ENCODE assay signal across 9 mouse cellular contexts in the genomic region with DNA sequence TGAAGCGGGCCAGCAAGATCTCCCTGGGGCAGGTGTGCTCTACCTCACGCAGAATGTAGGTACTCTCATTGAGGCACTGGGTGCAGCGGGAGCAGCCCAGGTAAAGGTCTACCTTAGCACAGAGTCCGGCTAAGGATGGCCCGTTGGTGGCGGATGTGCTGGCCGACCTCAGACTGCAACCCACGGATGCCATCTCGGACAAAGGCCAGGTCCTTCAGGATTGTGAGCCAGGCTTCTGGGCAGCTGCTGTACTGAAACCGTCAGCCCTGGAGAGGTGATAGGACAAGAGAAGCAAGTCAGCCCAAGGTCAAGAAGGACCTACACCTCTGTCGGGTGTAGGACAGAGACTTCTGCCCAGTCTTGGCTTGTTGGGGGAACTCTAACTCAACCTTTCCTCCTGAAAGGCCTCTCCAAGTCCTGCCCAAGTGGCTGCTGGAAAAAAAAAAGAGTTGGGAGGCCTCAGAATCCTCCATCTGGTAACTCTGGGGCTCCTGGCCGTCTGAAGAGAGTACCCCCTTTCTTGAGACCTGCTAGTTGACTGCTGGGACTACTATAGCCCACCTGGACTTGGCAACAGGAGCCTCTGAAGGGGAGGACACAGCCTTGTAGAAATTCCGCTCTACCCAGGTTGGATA. TPM values are rescaled to one million over a fixed set of nuclear protein-coding genes. Genes with fewer than 3 reads are reported as not detected.
A peak's percentile ranks its signal among the peaks of the same experiment; 100 is the strongest.
DNase-seq lines count a peak whose midpoint lies in the region; ATAC-seq and TF ChIP-seq lines count a peak whose summit lies in the region.
"Had no signal": no experiment of that assay in that cellular context is flagged by ENCODE, and none has a peak within 500 bp of the region (broad histone marks: within the 10 kb centered on the region; RNA-seq: fewer than 3 reads in every experiment).

No protein-coding gene starts in this region.

- H3K4me2 ChIP-seq in liver, embryonic 15.5 days = peak overlapping the region; percentile 79
- H3K4me2 ChIP-seq in forebrain, embryonic 12.5 days = no peak overlapping the region

- H3K27me3 ChIP-seq in erythroblast, embryonic 14.5 days (ENCODE audit: control insufficient read depth) = peaks cover 9% of the 10 kb centered on the region
- no peaks in the 10 kb centered on the region for H3K27me3 ChIP-seq in liver, embryonic 15.5 days
- H3K27me3 ChIP-seq in forebrain, embryonic 12.5 days = 0 out of 2 replicates have a peak, but pooled peaks cover 4% of the 10 kb centered on the region

- H3K36me3 ChIP-seq in erythroblast, embryonic 14.5 days (ENCODE audit: control insufficient read depth) = peaks cover 44% of the 10 kb centered on the region
- H3K36me3 ChIP-seq in liver, embryonic 15.5 days (replicated peaks) = peaks cover 43% of the 10 kb centered on the region
- H3K36me3 ChIP-seq in forebrain, embryonic 12.5 days (replicated peaks) = no peaks in the 10 kb centered on the region

- peaks cover 38% of the 10 kb centered on the region for H3K4me1 ChIP-seq in erythroblast, embryonic 14.5 days (ENCODE audit: control insufficient read depth)
- peaks cover 21% of the 10 kb centered on the region for H3K4me1 ChIP-seq in lung, adult 2 months (ENCODE audit: control insufficient read depth, insufficient read depth, low read length)
- H3K4me1 ChIP-seq in embryonic fibroblast, embryonic 13.5 days (ENCODE audit: control insufficient read depth, insufficient read depth, low read length) = no peaks in the 10 kb centered on the region
- peaks cover 50% of the 10 kb centered on the region for H3K4me1 ChIP-seq in liver, embryonic 15.5 days (replicated peaks)
- 0 out of 2 replicates have a peak, but pooled peaks cover 4% of the 10 kb centered on the region for H3K4me1 ChIP-seq in forebrain, embryonic 12.5 days

- TF ChIP-seq POLR2A in lung, adult 2 months (IDR thresholded peaks at IDR 0.05; ENCODE audit: borderline replicate concordance, extremely low read depth, low read depth, low read length) = no peak
- no peak for TF ChIP-seq POLR2A in embryonic fibroblast, embryonic 13.5 days (IDR thresholded peaks at IDR 0.05; ENCODE audit: low read depth, low read length)

- no peak for ATAC-seq in erythroblast, adult 5-6 weeks (replicated peaks; ENCODE audit: low FRiP score, poor library complexity, severe bottlenecking)
- no peak for ATAC-seq in liver, embryonic 15.5 days (ENCODE audit: insufficient read depth)
- no peak for ATAC-seq in forebrain, embryonic 12.5 days (ENCODE audit: low FRiP score)
- ATAC-seq in cerebellum, adult (ENCODE audit: insufficient number of reproducible peaks, low FRiP score, low TSS enrichment) = no peak

- no peak overlapping the region for H3K27ac ChIP-seq in embryonic fibroblast, embryonic 13.5 days (ENCODE audit: insufficient read depth, low read length)
- H3K27ac ChIP-seq in liver, embryonic 15.5 days (replicated peaks) = 0 out of 2 replicates have a peak overlapping the region, but pooled peaks have one; percentile 77
- H3K27ac ChIP-seq in forebrain, embryonic 12.5 days = no peak overlapping the region

- H3K9ac ChIP-seq in liver, embryonic 15.5 days = peak overlapping the region; percentile 79; the same call in 1 of the 2 replicates
- H3K9ac ChIP-seq in forebrain, embryonic 12.5 days = no peak overlapping the region

- no peak for TF ChIP-seq CTCF in lung, adult 2 months (IDR thresholded peaks at IDR 0.05; ENCODE audit: insufficient read depth, low read length)
- no peak for TF ChIP-seq CTCF in embryonic fibroblast, embryonic 13.5 days (IDR thresholded peaks at IDR 0.05; ENCODE audit: borderline replicate concordance, insufficient read depth, low read length)

- no peak for DNase-seq in lung, adult 2 months
- no peak for DNase-seq in lung, postnatal 4 days
- DNase-seq: cerebellum, adult 9-10 months had no signal

- H3K4me3 ChIP-seq in erythroblast, embryonic 14.5 days (replicated peaks) = peak overlapping the region; percentile 76
- peak overlapping the region; percentile 76 for H3K4me3 ChIP-seq in lung, adult 2 months (replicated peaks; ENCODE audit: extremely low read depth, low read depth, low read length)
- peak overlapping the region; percentile 70 for H3K4me3 ChIP-seq in embryonic fibroblast, embryonic 13.5 days (ENCODE audit: insufficient read depth, low read length)
- peak overlapping the region; percentile 76 for H3K4me3 ChIP-seq in liver, embryonic 15.5 days (replicated peaks)
- no peak overlapping the region for H3K4me3 ChIP-seq in forebrain, embryonic 12.5 days (replicated peaks)

- WGBS in lung, adult 2 months = 85% methylated on average over 13 of the region's 13 CpGs
- 81% methylated on average over 13 of the region's 13 CpGs for WGBS in liver, embryonic 15.5 days (ENCODE audit: insufficient replicate concordance)
- WGBS in forebrain, embryonic 12.5 days = 92% methylated on average over 13 of the region's 13 CpGs

- H3K9me3 ChIP-seq in erythroblast, embryonic 14.5 days (ENCODE audit: control insufficient read depth, low read length) = no peaks in the 10 kb centered on the region
- no peaks in the 10 kb centered on the region for H3K9me3 ChIP-seq in liver, embryonic 15.5 days (replicated peaks)
- H3K9me3 ChIP-seq in forebrain, embryonic 12.5 days = no peaks in the 10 kb centered on the region

RNA-seq across cellular contexts. Expression of gene Helz2, which starts 0.9 kb away (rescaled TPM):
- polyA plus RNA-seq in erythroblast, embryonic 14.5 days (2012) = 0.10 and 0.17 TPM in 2 replicates
- 8.6 and 10.0 TPM in 2 replicates for total RNA-seq in erythroblast, adult 5-6 weeks (2015; ENCODE audit: low replicate concordance)
- 11.8 and 12.1 TPM in 2 replicates for total RNA-seq in erythroblast, adult 5-6 weeks (2017; ENCODE audit: low replicate concordance)
- polyA plus RNA-seq in lung, adult 2 months (2012; rRNA removed) = 49.7 and 54.3 TPM in 2 replicates
- polyA plus RNA-seq in embryonic fibroblast, embryonic 13.5 days (2011; ENCODE audit: insufficient read length, low read depth, missing spikeins) = 10.5 and 12.3 TPM in 2 replicates
- 2.3 and 2.6 TPM in 2 replicates for polyA plus RNA-seq in liver, embryonic 15.5 days (2015; fragmentation: Nextera tagmentation; extraction: Ambion mirVana)
- 0.47 TPM in 2 replicates for polyA plus RNA-seq in forebrain, embryonic 12.5 days (2016; fragmentation: Nextera tagmentation; extraction: Ambion mirVana)

RNA-seq across cellular contexts. Expression of gene Fndc11, which starts 21.1 kb away (rescaled TPM):
- 0.12 and 0.14 TPM in 2 replicates for polyA plus RNA-seq in erythroblast, embryonic 14.5 days (2012)
- 1.3 and 20.8 TPM in 2 replicates for total RNA-seq in erythroblast, adult 5-6 weeks (2015; ENCODE audit: low replicate concordance)
- 0.98 and 1.4 TPM in 2 replicates for total RNA-seq in erythroblast, adult 5-6 weeks (2017; ENCODE audit: low replicate concordance)
- 2.3 and 2.4 TPM in 2 replicates for polyA plus RNA-seq in lung, adult 2 months (2012; rRNA removed)
- polyA plus RNA-seq in embryonic fibroblast, embryonic 13.5 days (2011; ENCODE audit: insufficient read length, low read depth, missing spikeins) = not detected in 2 replicates
- 0.17 and 0.26 TPM in 2 replicates for polyA plus RNA-seq in liver, embryonic 15.5 days (2015; fragmentation: Nextera tagmentation; extraction: Ambion mirVana)
- polyA plus RNA-seq in forebrain, embryonic 12.5 days (2016; fragmentation: Nextera tagmentation; extraction: Ambion mirVana) = 0.17 TPM in 1 of 2 replicates, not detected in the other

RNA-seq across cellular contexts. Expression of gene Srms, which starts 27.9 kb away (rescaled TPM):
- 0.03 TPM in 1 of 2 replicates, not detected in the other for polyA plus RNA-seq in erythroblast, embryonic 14.5 days (2012)
- total RNA-seq in erythroblast, adult 5-6 weeks (2015; ENCODE audit: low replicate concordance) = not detected in 2 replicates
- total RNA-seq in erythroblast, adult 5-6 weeks (2017; ENCODE audit: low replicate concordance) = not detected in 2 replicates
- polyA plus RNA-seq in lung, adult 2 months (2012; rRNA removed) = 7.6 and 7.8 TPM in 2 replicates
- not detected in 2 replicates for polyA plus RNA-seq in embryonic fibroblast, embryonic 13.5 days (2011; ENCODE audit: insufficient read length, low read depth, missing spikeins)
- polyA plus RNA-seq in liver, embryonic 15.5 days (2015; fragmentation: Nextera tagmentation; extraction: Ambion mirVana) = 0.32 and 0.44 TPM in 2 replicates
- not detected in 2 replicates for polyA plus RNA-seq in forebrain, embryonic 12.5 days (2016; fragmentation: Nextera tagmentation; extraction: Ambion mirVana)

RNA-seq across cellular contexts. Expression of gene Ptk6, which starts 38.3 kb away (rescaled TPM):
- polyA plus RNA-seq in erythroblast, embryonic 14.5 days (2012) = not detected in 2 replicates
- 0.21 TPM in 1 of 2 replicates, not detected in the other for total RNA-seq in erythroblast, adult 5-6 weeks (2015; ENCODE audit: low replicate concordance)
- 0.14 TPM in 1 of 2 replicates, not detected in the other for total RNA-seq in erythroblast, adult 5-6 weeks (2017; ENCODE audit: low replicate concordance)
- polyA plus RNA-seq in lung, adult 2 months (2012; rRNA removed) = 0.29 and 1.6 TPM in 2 replicates
- not detected in 2 replicates for polyA plus RNA-seq in embryonic fibroblast, embryonic 13.5 days (2011; ENCODE audit: insufficient read length, low read depth, missing spikeins)
- polyA plus RNA-seq in liver, embryonic 15.5 days (2015; fragmentation: Nextera tagmentation; extraction: Ambion mirVana) = 0.14 and 0.21 TPM in 2 replicates
- polyA plus RNA-seq in forebrain, embryonic 12.5 days (2016; fragmentation: Nextera tagmentation; extraction: Ambion mirVana) = not detected in 2 replicates

RNA-seq across cellular contexts. Expression of gene Gmeb2, which starts 46.9 kb away (rescaled TPM):
- polyA plus RNA-seq in erythroblast, embryonic 14.5 days (2012) = 1.5 and 2.1 TPM in 2 replicates
- total RNA-seq in erythroblast, adult 5-6 weeks (2015; ENCODE audit: low replicate concordance) = 23.6 and 24.6 TPM in 2 replicates
- 15.4 and 41.7 TPM in 2 replicates for total RNA-seq in erythroblast, adult 5-6 weeks (2017; ENCODE audit: low replicate concordance)
- 22.2 and 26.3 TPM in 2 replicates for polyA plus RNA-seq in lung, adult 2 months (2012; rRNA removed)
- polyA plus RNA-seq in embryonic fibroblast, embryonic 13.5 days (2011; ENCODE audit: insufficient read length, low read depth, missing spikeins) = 20.0 and 23.6 TPM in 2 replicates
- polyA plus RNA-seq in liver, embryonic 15.5 days (2015; fragmentation: Nextera tagmentation; extraction: Ambion mirVana) = 9.6 and 10.8 TPM in 2 replicates
- 22.3 and 24.2 TPM in 2 replicates for polyA plus RNA-seq in forebrain, embryonic 12.5 days (2016; fragmentation: Nextera tagmentation; extraction: Ambion mirVana)
